Mouse (Mus musculus): ENCODE data around the gene Folr1.

- TF ChIP-seq GATA1 (IDR thresholded peaks at IDR 0.05; ENCODE audit: low read length) (no peak), TAL1 (IDR thresholded peaks at IDR 0.05; ENCODE audit: low read length) (no peak)
These were observed 35.1 kb upstream of the Folr1 start, which contains the start of gene Lamtor1 for GRCm38 (mm10) chr7:101905561-101906286.
